18 mouse cellular contexts compared by ENCODE assay signal in the genomic region with DNA sequence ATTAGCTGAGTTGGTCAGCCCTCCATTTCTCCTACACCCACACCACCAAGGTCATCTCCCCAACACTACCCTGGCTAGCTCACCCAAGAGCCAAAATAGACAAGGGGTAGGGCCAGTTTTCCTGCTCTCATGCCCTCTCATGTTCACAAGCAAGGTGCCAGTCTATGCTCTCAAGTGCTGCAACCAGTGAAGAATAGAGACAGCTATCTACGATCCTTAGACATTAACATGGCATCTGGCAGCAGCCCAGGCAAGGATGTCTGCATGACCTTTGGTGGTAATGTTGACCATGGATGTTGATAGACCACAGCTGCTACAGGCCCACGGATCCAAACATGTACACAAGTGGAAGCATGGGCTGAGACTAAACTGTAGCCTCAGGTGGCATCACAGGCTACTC.
"Had no signal": no experiment of that assay in that cellular context is flagged by ENCODE, and none has a peak within 500 bp of the region (broad histone marks: within the 10 kb centered on the region; RNA-seq: fewer than 3 reads in every experiment).

No protein-coding gene starts in this region.

- H3K4me1 ChIP-seq: midbrain, embryonic 10.5 days; midbrain, embryonic 13.5 days; neural tube, embryonic 13.5 days; neural tube, embryonic 15.5 days had no signal

- H3K36me3 ChIP-seq: midbrain, embryonic 10.5 days; midbrain, embryonic 13.5 days; neural tube, embryonic 13.5 days; neural tube, embryonic 15.5 days had no signal

- H3K27me3 ChIP-seq: midbrain, embryonic 13.5 days; neural tube, embryonic 13.5 days; neural tube, embryonic 15.5 days had no signal

- ATAC-seq: midbrain, embryonic 13.5 days; midbrain, embryonic 16.5 days had no signal

- H3K4me3 ChIP-seq: midbrain, embryonic 10.5 days; midbrain, embryonic 13.5 days; myocyte; neural tube, embryonic 13.5 days; neural tube, embryonic 15.5 days had no signal

- H3K9ac ChIP-seq: lung, embryonic 14.5 days; midbrain, embryonic 13.5 days; neural tube, embryonic 13.5 days; neural tube, embryonic 15.5 days had no signal

- H3K4me2 ChIP-seq: lung, embryonic 14.5 days; midbrain, embryonic 13.5 days; neural tube, embryonic 13.5 days; neural tube, embryonic 15.5 days had no signal

- H3K27ac ChIP-seq: midbrain, embryonic 10.5 days; midbrain, embryonic 13.5 days; neural tube, embryonic 13.5 days; neural tube, embryonic 15.5 days had no signal

- H3K9me3 ChIP-seq: midbrain, embryonic 10.5 days; midbrain, embryonic 13.5 days; neural tube, embryonic 13.5 days; neural tube, embryonic 15.5 days had no signal

- DNase-seq: lung, adult 18-20 months; lung, embryonic 14.5 days; lung, postnatal 10 days; lung, postnatal 4 days; retina, postnatal 1 day; right cerebral cortex, adult 18-20 months; right cerebral cortex, postnatal 25 days; right cerebral cortex, postnatal 4 days; spleen, adult 18-20 months; thymus, adult 18-20 months; thymus, postnatal 14 days; thymus, postnatal 36 days had no signal
